9 mouse cellular contexts compared by ENCODE assay signal in the genomic region with DNA sequence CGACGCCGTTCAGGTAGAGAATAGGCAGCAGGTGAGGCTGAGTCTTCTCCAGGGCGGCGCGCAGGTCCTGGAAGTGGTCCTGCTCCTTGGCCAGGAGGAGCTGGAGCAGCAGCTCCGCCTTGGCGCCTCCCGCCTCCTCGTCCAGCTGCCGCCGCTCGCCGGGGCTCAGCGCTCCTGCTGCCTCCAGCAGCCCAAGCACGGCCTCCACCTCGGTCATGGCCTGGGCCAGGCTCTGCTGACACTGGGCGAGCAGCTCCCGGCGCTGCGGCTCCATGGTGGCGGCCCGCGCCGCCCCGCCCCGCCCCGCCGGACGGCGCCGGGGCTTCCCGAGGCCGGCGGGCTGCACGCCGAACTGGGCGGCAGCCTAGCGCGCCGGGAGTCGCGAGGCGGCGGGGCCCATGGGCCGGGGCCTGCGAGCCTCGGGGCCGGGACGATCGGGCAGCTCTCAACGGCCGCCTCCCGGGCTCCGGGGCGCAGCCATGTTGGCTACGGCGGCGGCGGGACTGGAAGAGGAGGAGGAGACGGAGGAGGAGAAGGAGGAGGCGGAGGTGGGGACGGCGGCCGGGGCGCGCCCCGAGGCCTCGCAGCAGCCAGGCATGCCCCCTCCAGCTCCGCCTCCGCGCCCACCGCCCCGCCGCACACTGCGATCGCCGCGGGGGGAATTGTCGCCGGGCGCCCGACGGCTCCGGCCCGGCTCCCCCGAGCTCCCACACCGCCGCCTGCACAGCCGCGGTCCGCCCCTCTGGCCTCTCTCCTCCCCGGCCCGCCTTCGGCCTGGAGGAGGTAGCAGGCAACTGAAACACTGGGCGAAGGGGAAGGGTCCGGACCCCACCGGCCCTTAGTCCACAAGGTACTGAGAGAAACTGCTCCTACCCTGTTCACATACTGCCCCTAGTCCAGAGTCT. TPM values are rescaled to one million over a fixed set of nuclear protein-coding genes. Genes with fewer than 3 reads are reported as not detected.
DNase-seq lines count a peak whose midpoint lies in the region; ATAC-seq and TF ChIP-seq lines count a peak whose summit lies in the region.
"Had no signal": no experiment of that assay in that cellular context is flagged by ENCODE, and none has a peak within 500 bp of the region (broad histone marks: within the 10 kb centered on the region; RNA-seq: fewer than 3 reads in every experiment).

A gene (minus strand): TSS at position 744 of the 905 bp plus-strand sequence.

- peak; percentile 86 for ATAC-seq in liver, postnatal 0 days

- peaks cover 29% of the 10 kb centered on the region; the same call in 1 of the 2 replicates for H3K27me3 ChIP-seq in liver, postnatal 0 days (ENCODE audit: insufficient read depth, low read length)

- WGBS in large intestine, adult 2 months, result under 1% methylated on average over 87 of the region's 98 CpGs
- 3% methylated on average over 69 of the region's 98 CpGs for WGBS in liver, postnatal 0 days (ENCODE audit: insufficient replicate concordance)

- intact Hi-C loops in heart, postnatal 25 days (cut with DNase I), result loop anchor here (2.0 kb wide), 1 partner anchor 63 kb away; no protein-coding TSS in a partner anchor

- peak within 1 kb of the TSS; percentile 60 for H3K4me3 ChIP-seq in liver, postnatal 0 days (ENCODE audit: low read depth, low read length)

- no peaks in the 10 kb centered on the region for H3K4me1 ChIP-seq in liver, postnatal 0 days (ENCODE audit: insufficient read depth)

- peak within 1 kb of the TSS; percentile 83 for H3K4me2 ChIP-seq in liver, postnatal 0 days (ENCODE audit: low read depth, low read length)

- H3K9ac ChIP-seq in liver, postnatal 0 days (replicated peaks), result peak within 1 kb of the TSS; percentile 67

- peak; percentile 71 for DNase-seq in NIH3T3 (ENCODE audit: low read depth)
- peak; percentile 67 to 75 for DNase-seq in cerebellum, adult 18-20 months
- DNase-seq in forelimb bud, embryonic 11.5 days (ENCODE audit: low read depth, low spot score), result peak; percentile 42
- peak; percentile 36 for DNase-seq in heart, postnatal 25 days (ENCODE audit: low spot score)
- DNase-seq in large intestine, adult 2 months (ENCODE audit: low read depth, low spot score), result no peak
- peak; percentile 49 for DNase-seq in liver, postnatal 0 days
- DNase-seq in ovary, postnatal 10 days (ENCODE audit: low spot score), result peak; percentile 62
- no peak for DNase-seq in T-cell, adult 2 months (ENCODE audit: low spot score)

- no peaks in the 10 kb centered on the region for H3K9me3 ChIP-seq in liver, postnatal 0 days (ENCODE audit: low read length)

- no peak for TF ChIP-seq EP300 in liver, postnatal 0 days (IDR thresholded peaks at IDR 0.05; ENCODE audit: low read depth)

- peak within 1 kb of the TSS; percentile 69 for H3K27ac ChIP-seq in liver, postnatal 0 days (ENCODE audit: low read depth)

- no peaks in the 10 kb centered on the region for H3K36me3 ChIP-seq in liver, postnatal 0 days (replicated peaks; ENCODE audit: insufficient read depth, low read length)

- no peak for TF ChIP-seq CTCF in liver, postnatal 0 days (IDR thresholded peaks at IDR 0.05; ENCODE audit: low read depth)

RNA-seq across cellular contexts. Expression of the gene that starts here (rescaled TPM):
- total RNA-seq in heart, postnatal 25 days (2021), result 1 to 10 TPM; 7.9 to 8.4 TPM
- polyA plus RNA-seq in large intestine, adult 2 months (2012; rRNA removed), result 14.5 and 18.4 TPM in 2 replicates
- 0.47 and 0.88 TPM in 2 replicates for polyA plus RNA-seq in liver, postnatal 0 days (2015; fragmentation: Nextera tagmentation; extraction: Ambion mirVana)
- total RNA-seq: common myeloid progenitor, adult 5-6 weeks had no signal

Comparison
In these comparisons a context has a peak if more than half of its experiments do, and no peak if none do; other contexts are left out.
1. Peak in DNase-seq, ATAC-seq, H3K4me3 ChIP-seq, H3K27ac ChIP-seq, H3K9ac ChIP-seq and H3K4me2 ChIP-seq in liver, postnatal 0 days; RNA of the gene not detected or under 1 TPM.
2. DNase-seq: peak in NIH3T3 (single experiment), cerebellum, adult 18-20 months (2 of 2), forelimb bud, embryonic 11.5 days (single experiment), heart, postnatal 25 days (single experiment) and ovary, postnatal 10 days (single experiment); none in large intestine, adult 2 months (single experiment) and T-cell, adult 2 months (single experiment).